Mouse (Mus musculus): ENCODE measurements around the gene Gabarapl1.
"Not testable (repeated sequence)": the region's sequence is repeated elsewhere in the genome, so short reads cannot be mapped to it uniquely, and the experiment has no call there.

Gabarapl1 gene

GRCm38 (mm10) chr6:129532942-129533860, at the start of gene Gabarapl1:
Gene Gabarapl1, plus strand, starts transcription at chr6:129533160.
- DNase-seq, result peak; percentile 77 to 83

GRCm38 (mm10) chr6:129494924-129495323, 38.0 kb upstream of the Gabarapl1 start:
- DNase-seq, result no peak

- no peak for DNase-seq
These were observed 35.4 kb upstream of the Gabarapl1 start for GRCm38 (mm10) chr6:129497345-129498218.

- not testable (repeated sequence) for DNase-seq
These were observed 33.4 kb upstream of the Gabarapl1 start for GRCm38 (mm10) chr6:129499516-129499915.

GRCm38 (mm10) chr6:129503471-129503870, 29.5 kb upstream of the Gabarapl1 start:
- no peak for DNase-seq

- DNase-seq, result no peak
These were observed 25.9 kb upstream of the Gabarapl1 start, which contains the start of gene Olr1 for GRCm38 (mm10) chr6:129507024-129507423. Gene Olr1, minus strand, starts transcription at chr6:129507165.

GRCm38 (mm10) chr6:129510120-129510911, 22.6 kb upstream of the Gabarapl1 start:
- DNase-seq, result no peak

GRCm38 (mm10) chr6:129512367-129512766, 20.6 kb upstream of the Gabarapl1 start, which contains the start of gene Tmem52b:
Gene Tmem52b, plus strand, starts transcription at chr6:129512555.
- no peak for DNase-seq

GRCm38 (mm10) chr6:129512868-129513267, 20.1 kb upstream of the Gabarapl1 start:
- no peak for DNase-seq

GRCm38 (mm10) chr6:129513409-129513808, 19.6 kb upstream of the Gabarapl1 start:
- no peak for DNase-seq

GRCm38 (mm10) chr6:129514376-129514775, 18.6 kb upstream of the Gabarapl1 start:
- DNase-seq, result no peak

- DNase-seq, result no peak
These were observed 17.9 kb upstream of the Gabarapl1 start for GRCm38 (mm10) chr6:129515068-129515467.

- no peak for DNase-seq
These were observed 16.6 kb upstream of the Gabarapl1 start for GRCm38 (mm10) chr6:129516388-129516787.

- DNase-seq, result no peak
These were observed 15.1 kb upstream of the Gabarapl1 start for GRCm38 (mm10) chr6:129517752-129518408.

- no peak for DNase-seq
These were observed 6.9 kb upstream of the Gabarapl1 start for GRCm38 (mm10) chr6:129526069-129526468.

- DNase-seq, result no peak
These were observed 5.5 kb upstream of the Gabarapl1 start for GRCm38 (mm10) chr6:129527416-129527815.

- DNase-seq, result no peak
These were observed 3.4 kb upstream of the Gabarapl1 start for GRCm38 (mm10) chr6:129529605-129530004.

GRCm38 (mm10) chr6:129530261-129530660, 2.7 kb upstream of the Gabarapl1 start:
- DNase-seq, result no peak

- DNase-seq, result peak; percentile 52 to 56
These were observed 411 bp upstream of the Gabarapl1 start for GRCm38 (mm10) chr6:129532556-129532941.

GRCm38 (mm10) chr6:129534057-129534456, 1.1 kb downstream of the Gabarapl1 start:
- peak in 1 of 2 experiments; percentile 45 for DNase-seq

GRCm38 (mm10) chr6:129534627-129535190, 1.7 kb downstream of the Gabarapl1 start:
- no peak for DNase-seq

Measured in cerebellum, postnatal 36 days (tissue).